Mouse (Mus musculus): ENCODE measurements around the gene Rhoj.
"Not testable (repeated sequence)": the region's sequence is repeated elsewhere in the genome, so short reads cannot be mapped to it uniquely, and the experiment has no call there.

Gene Rhoj

DNA sequence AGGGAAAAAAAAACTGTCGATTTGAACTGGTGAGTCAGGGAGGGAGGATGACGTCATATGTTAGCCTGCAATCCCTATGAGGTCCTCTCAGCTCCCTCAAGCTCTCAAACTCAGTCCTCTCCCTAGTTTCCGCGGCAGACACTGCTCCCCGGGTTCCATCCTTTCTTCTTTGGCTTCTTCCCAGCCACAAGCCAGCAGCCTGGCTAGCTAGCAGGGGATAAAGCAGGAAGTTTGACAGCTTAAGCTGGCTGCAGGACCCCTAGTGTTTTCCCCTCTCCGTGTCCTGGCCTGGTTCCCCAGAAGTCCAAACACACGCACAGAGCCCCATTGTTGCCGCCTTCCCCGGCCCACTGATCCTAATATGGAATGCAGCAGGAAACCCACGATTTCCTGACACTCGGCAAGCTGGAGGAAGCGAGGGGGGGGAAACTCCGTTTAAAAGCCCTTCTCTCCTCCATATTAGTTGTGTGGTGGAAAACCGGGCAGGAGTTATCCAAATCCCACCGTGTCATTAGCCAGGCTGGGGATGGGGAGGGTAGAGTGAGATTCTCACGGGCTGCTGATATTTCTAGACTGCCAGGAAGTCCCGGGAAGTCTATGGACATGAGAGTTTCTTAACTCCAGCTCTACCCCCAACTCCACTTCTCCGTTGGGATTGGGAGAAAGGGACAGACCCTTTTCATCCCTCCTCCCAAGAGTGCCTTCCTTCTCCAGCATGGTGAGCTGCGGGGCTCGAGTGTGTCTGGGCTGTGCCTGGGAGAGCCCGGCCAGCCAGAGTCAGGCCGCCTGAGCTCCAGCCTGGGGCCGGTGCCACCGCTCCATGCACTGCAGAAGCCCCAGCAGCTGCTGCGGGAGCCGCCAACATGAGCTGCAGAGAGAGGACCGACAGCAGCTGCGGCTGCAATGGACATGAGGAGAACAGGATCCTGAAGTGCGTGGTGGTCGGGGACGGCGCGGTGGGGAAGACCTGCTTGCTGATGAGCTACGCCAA, at the start of gene Rhoj:
Gene Rhoj, plus strand, starts transcription at position 362 of the 991 bp plus-strand sequence.
- peak; percentile 20 for DNase-seq (ENCODE audit: low spot score)

DNA sequence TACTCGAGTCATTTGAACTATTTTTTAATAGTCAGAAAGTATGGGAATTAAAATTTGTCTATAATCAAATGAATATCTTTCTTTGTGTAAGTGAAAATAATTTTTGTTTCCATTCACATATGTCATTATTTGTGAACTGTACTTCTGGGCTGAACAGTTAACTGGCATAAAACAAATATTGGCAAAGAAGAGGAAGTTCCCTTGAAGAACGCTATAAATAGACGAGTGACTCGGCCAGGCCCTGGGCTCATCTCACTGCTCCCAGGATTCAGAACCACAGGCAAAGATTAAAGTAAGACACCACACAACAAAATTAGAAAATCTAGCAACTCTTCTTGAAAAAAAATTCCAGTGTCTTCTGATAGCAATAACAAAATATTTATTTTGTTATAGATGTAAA, 36.4 kb upstream of the Rhoj start:
- no peak for DNase-seq (ENCODE audit: low spot score)

DNA sequence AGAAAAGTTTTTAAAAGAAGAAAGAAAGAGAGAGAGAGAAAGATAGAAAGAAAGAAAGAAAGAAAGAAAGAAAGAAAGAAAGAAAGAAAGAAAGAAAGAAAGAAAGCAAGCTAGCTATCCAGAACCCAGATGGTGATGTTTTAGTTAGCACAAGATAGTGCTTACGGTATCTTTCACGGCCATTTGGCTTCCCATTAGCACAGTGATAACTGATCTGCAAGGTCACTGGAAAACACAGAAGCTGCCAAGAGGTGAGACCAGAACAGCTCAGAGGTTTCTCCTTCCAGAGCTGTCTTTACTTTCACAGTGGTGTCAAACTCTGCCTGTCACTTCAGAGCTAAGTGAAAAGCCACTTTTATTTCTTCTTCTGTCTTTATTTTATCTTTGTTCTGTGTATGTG, 32.4 kb upstream of the Rhoj start:
- DNase-seq (ENCODE audit: low spot score): no peak

DNA sequence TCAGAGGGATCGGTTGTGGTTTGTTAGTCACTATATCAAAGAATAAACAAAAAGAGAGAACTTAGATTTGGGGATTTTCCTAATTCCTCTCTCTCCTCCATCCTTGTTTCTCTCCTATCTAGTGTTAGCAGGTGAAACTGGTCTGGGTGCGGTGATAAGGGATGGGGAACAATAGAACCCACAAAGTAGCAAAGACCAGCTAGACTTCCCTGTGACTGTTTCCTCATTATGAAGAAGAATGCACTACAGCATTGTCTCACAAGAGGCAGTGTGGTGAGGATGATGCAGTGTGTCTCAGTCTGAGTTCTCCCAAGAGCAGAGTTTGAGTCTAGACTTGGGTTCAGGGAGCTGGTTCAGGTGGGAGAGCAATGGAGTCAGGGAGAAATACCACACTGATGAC, 30.7 kb upstream of the Rhoj start:
- DNase-seq (ENCODE audit: low spot score): no peak

DNA sequence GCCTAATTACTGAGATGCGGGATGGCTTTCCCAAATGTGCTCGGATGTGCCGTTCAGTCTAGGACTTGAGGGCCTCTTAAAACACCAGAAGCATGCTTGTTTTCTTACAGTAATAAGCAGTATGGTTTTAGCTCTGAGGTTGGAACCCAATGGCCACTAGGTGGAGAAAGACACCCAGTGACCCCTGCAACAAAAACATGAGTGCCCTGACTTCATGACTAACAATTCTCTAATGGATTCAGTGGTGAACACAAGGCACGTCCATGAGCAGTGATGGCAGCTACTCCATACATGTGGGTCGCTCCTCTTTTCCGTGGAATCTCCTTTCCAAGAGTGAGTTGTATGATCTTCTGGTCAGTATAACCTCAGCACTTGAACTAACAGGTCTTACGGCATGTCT, 27.6 kb upstream of the Rhoj start:
- no peak for DNase-seq (ENCODE audit: low spot score)

DNA sequence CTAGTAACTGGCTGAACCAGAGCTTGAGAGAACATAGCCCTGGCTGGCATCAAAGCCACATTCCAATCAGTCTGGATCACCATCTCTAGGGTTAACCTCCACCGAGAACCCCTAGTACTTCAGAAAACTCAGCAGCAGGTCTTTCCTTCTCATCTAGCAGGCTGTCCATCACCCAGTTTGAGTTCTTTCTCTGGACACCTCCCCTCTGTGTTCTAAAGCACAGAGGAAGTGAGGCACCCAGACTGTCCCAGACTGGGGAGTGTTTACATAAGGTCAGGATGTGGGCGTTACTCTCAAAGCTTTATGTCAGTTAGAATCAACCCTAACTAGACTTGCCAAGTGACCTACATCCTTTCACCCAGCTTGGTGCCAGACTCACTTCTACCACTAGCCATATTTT, 24.9 kb upstream of the Rhoj start:
- DNase-seq (ENCODE audit: low spot score): no peak

DNA sequence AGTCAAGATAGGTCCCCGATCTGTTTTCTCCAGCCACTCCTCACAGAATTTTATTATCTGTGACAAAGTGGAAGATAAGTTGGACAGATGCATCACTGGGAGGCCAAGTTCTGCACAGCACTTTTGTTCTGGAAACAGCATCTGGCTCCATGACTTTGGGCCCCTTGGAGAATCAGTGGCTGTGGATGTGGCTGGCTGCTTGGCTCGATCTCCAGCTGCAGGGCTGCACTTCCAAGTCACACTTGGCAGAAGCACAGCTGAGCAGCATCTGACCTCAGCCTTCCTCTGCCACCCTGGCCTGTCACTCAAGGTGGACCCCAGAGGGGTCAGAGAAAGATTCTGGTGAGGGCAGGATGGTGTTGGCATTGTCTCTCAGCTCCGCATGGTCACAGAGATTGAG, 22.0 kb upstream of the Rhoj start:
- no peak for DNase-seq (ENCODE audit: low spot score)

DNA sequence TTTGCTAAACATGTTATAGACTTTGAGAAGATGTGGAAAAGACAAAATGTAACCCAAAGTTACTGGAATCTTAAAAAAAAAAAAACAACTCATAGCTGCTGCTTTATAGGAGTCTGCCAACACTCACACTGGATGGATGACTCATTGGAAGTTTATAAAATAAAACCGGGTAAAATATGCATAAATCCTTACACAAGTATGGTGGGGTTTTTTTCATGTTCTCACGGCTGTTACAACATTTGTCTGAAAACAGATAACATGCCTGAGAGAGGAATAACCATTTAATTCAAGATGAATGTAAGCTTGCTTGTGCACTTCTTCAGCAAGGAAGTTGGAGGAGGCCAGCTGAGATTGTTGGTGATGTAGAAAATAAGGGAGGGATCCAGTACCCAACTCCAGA, 17.6 kb upstream of the Rhoj start:
- DNase-seq (ENCODE audit: low spot score): no peak

DNA sequence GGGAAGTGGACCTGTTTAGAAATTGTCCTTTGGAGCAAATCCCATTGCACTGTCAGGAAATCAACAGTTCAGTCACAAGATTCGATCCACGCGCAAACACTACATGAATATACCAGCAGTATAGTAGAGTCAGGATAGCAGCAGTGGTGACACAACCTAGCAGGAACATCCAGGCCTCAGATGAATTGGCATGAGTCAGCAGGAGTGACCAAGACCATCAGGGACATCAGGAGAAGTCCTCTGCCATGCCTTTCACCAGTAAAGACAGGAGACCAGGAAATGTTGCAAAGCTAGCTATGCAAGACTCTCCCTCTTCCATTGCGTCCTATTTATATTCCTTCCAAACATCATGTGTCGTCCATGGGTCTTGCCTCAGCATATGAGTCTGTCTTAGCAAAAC, 16.6 kb upstream of the Rhoj start:
- no peak for DNase-seq (ENCODE audit: low spot score)

DNA sequence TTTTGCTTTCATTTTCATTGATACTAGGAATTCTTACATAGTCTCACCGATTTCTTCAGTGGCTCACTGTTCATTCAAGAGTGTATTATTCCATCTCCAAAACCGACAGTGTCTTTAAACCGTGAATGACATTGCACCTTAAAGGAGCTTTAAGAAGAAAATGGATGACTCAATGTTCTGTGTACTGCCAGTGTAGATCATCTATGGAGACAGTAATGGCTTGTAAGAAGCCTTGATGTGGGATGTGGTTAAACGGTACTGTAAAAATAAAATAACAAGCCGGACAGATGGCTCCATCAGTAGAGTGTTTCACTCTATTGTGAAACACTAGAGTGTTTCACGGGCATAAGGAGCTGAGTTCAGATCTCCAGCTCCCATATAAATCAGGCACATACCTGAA, 15.2 kb upstream of the Rhoj start:
- DNase-seq (ENCODE audit: low spot score): no peak

DNA sequence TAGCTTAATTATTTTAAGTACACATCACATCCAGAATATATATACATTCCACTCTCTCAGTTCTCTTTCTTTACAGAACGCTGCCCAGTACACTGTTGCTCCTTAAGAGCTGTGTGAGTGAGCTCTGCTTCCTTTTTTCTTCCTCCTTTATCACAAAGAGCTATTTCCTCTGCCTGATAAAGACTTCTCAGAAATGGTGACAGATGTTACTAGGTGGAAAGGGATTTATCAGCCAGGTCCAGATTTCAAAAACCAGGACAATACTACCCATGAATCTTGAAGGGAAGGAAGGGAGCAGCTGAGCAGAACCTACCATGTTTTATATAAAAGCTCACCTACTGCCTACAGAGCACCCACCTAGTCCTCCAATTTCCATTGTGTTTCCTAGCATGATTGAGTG, 8.3 kb upstream of the Rhoj start:
- no peak for DNase-seq (ENCODE audit: low spot score)

DNA sequence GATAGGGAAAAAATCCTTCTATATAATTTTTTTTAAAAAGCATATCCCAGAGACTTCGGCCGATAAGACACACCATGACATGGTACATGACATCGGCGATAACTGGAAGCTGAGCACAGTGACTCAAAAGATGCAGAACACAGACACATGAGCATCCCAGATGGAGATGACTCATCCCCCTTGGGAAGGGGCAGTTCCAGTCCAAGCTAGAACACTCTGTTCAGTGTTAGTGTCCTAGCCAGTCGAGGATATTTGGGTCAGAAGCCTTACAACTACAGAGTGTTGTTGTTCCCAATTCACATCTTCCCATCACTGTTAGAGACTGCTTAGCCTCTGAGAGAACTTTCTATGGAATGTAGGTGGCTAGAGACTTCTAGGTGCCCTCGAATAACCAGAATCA, 4.0 kb upstream of the Rhoj start:
- DNase-seq (ENCODE audit: low spot score): no peak

DNA sequence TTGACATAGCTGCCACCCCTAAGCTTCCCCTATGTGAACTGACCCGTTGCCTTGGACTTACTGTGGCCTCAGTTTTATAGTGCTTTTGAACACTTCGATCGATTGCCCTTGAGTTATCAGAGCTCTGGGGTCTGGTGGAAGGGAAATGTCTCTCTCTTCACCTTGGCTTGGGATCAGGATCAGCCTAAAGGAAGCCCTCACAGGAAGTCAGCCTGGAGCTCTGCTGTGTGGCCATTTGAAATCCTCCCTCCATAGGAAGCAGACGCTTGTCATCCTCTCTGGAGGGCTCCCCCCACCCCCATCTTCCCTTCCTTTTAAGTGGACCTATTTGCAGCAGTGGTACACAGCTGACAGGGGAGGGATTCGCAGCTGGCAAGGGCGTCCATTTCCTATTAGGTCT, 1.6 kb downstream of the Rhoj start:
- no peak for DNase-seq (ENCODE audit: low spot score)

DNA sequence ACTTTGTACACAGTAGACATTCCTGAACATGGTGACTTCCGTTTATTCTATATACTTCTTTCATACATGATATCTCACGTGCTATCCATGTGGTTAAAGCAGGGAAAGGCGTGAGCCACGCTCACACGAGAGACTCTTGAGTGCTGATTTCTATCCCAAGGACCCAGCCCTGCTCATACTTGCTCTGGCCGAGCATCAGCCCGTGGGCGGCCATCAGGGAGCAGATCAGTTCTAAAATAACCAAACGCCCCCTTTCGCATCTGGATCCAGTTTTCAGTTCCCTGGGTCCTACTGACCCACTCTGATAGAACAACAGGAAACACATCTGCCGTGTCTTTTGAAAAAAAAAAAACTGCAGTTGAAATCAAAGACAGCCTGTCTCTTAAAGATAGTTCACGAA, 2.6 kb downstream of the Rhoj start:
- no peak for DNase-seq (ENCODE audit: low spot score)

DNA sequence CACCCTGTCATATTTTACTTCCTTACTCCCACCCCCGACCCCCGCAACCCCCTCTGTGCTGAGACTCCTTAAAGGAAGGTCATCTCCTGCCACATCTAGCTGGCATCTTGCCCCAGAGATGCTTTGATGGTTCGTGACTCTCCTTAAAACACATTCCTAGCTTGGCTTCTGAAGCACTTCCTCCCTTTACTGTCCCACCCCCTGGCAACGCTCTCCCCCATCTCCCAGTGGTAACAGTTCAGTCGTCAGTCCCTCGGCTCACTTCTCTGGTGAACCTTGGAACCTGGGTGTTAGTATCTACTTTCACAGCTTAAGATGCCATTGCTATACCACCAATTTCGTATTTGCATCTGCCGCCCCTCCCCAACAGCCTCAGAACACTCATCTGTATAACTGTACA, 3.8 kb downstream of the Rhoj start:
- DNase-seq (ENCODE audit: low spot score): no peak

DNA sequence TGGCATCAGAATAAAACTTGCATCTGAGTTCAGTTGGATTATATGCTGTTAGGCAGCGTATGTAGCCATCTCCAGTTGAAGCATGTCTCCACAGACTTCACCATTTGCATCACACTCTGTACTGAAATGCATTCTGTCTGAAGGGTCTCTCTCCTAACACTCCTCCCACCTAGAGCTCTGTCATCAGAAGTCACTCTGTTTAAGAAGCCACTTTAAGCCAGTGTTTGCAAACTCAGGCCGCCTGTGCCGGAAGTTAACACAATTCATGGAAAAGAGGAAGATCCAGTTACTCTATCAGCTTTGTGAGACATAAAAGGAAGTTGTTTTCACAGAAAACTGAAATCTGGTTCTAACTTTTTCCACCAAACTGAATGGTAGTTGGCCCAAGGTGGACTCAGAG, 5.9 kb downstream of the Rhoj start:
- no peak for DNase-seq (ENCODE audit: low spot score)

DNA sequence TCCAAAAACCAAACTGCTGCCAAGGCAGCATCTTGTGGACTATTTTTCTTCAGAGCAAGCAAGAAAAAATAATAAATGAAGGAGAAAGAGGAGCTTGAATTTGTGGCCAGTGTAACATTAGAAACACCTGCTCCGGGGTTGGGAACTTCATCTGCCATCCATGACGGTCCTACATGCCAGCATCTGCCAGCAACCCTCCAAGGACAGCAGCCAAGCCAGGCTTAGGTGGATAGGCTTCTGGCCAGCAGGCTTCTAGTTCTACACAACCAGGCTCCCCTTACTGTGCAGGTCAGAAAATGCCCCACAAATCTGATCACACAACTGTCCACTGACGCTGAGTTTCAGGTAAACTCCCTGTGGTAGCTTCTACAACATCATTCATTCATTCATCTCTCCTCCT, 7.7 kb downstream of the Rhoj start:
- DNase-seq (ENCODE audit: low spot score): no peak

DNA sequence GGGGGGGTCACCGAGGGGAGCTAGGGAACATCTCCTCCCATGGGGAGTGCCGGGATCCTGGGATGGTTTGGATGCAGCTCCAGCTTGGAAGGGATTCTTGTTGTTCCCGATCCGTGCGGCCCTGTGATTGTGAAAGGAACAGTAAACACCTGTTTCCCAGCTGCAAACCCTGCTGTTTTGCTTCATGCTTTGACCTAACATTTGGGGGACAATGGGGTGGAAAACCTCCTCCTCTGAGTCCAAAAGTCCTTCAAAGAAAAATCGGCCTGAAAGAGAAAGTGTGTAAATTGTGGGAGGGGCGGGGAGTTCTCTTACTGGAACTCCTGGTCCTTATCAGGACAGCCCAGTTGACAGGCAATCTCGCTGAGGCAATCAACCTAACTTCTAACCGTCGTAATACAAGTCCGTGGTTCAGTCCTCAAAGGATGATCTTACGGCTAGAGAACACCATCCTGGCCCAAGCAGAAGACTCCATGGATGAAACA, 12.4 kb downstream of the Rhoj start:
- DNase-seq (ENCODE audit: low spot score): no peak

DNA sequence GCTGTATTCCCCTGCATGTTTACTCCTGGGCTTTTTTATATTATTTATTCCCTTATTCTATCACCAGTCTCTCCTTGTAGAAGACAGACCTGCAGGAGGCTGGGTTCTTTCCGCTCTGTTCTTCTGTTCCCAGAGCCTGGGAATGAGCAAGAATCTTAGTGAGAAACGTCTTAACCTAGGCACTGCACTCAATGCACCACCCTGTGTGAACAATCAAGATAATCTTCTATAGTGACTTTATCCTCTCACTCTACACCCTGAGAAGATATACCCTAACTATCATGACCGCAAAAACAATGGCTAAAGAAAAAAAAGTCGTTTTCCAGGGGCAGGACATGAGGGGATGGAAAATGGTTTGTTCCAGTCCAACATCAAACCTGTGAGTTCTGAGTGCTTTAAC, 13.1 kb downstream of the Rhoj start:
- DNase-seq (ENCODE audit: low spot score): no peak

DNA sequence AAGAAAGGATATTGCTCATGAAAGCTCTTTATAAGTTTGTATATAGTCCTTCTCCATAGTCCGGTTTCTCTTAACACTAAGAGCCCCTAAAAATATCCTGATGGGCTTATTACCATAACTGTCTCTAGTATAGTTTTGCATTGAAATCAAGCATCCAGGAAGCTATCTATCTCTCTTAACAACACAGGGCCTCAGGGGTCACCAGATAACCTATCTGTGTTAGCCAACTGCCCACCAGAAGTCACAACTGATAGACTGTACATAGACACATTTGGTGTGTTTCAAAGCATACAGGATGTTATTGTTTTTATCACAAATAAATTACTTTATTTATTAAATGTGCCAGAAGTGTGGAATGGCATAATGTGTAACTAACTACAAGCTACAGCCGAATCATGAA, 21.1 kb downstream of the Rhoj start:
- no peak for DNase-seq (ENCODE audit: low spot score)

DNA sequence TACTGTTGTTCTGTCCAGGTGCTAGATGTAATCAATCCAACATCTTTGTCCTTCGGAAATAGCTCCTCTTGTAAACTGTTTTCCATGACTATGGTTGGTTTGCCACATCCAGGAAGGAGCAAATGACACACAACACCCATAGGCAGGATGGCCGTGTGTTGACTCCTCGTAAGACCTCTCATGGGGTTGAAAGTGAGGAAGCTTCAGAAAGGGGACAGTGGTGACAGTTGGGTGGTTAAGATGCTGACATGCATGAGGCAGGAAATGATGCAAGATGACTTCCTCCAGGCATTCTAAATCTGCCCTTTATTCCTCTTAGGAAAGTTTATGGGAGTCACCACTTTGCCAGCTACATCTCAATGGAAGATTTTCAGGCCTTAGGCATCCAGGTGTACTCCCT, 31.8 kb downstream of the Rhoj start:
- no peak for DNase-seq (ENCODE audit: low spot score)

DNA sequence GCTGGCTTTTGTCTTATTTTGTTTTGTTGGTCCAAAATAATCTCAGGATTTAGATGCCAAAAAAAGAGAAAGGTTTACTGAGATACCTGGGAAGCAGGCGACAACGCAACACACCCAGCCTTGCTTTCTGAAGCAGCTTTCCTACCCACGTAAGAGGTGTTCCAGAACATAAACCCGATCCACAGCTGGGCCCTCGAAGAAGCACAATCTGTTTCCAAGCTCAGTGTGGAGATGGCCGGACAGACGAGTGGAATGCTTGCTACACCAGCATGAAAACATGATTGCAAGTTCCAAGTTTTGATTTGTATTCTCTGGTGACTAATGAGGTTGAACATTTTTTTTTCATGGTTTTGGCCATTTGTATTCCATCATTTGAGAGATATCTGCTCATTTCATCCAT, 32.2 kb downstream of the Rhoj start:
- DNase-seq (ENCODE audit: low spot score): no peak

DNA sequence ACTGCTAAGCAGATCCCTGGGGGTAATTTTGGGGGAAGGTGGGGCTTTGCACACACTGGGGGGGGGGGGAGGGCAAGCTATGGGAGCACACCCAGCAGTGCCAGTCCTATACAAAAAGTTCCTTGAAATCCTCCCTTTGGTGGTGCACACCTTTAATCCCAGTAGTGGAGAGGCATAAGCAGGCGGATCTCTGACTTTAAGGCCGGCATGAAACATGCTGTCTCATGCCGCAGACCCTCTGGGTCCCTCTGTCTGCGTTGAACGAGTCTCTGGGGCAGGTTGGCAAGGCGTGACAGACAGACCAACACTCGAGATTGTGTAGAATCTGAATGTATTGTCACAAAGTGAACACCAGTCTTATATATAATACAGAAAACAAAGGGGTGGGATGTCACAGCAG, 40.4 kb downstream of the Rhoj start:
- no peak for DNase-seq (ENCODE audit: low spot score)

DNA sequence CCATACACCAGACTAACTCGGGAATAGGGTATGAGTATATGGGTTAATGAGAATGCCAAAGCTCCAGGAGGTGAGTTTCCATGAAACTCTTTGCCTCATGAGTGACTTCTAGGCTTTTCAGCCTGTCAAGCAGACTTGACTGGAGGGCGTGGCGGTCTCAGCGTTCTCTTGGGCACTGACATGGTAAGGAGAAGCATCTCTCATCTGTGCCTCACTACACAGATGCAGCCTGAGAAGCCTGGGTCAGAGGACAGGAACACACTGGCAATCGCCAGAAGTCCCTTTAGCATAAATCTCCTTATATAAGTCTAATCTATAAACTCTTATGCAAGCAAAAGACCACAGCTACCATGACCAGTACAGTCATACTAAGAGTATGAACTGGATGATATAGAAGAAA, 41.4 kb downstream of the Rhoj start:
- not testable (repeated sequence) for DNase-seq (ENCODE audit: low spot score)

Measured in urinary bladder, postnatal 10 days (tissue).